Mouse (Mus musculus) hindbrain, embryonic 13.5 days (tissue): ENCODE results near the gene 4932415D10Rik. TPM values are rescaled to one million over a fixed set of nuclear protein-coding genes. Genes with fewer than 3 reads are reported as not detected.

ENCODE experiments used
- polyA plus RNA-seq: library from polyadenylated mRNA; unstranded; fragments of >200 nt; fragmentation: Nextera tagmentation; extraction: Ambion mirVana; gene quantifications from 2 replicates; pipeline ENCODE4 v1.2.1, GENCODE M21; 2015

The 4932415D10Rik gene
- polyA plus RNA-seq, 1 experiment from 2014 or later, result not detected

Other genes with a start within 250 kb of the 4932415D10Rik start
- gene BC024063, start 233.2 kb downstream of the 4932415D10Rik start, polyA plus RNA-seq, result 7.1 and 7.6 TPM in 2 replicates
- 9.1 and 9.6 TPM in 2 replicates for gene AU041133, start 188.6 kb downstream of the 4932415D10Rik start, polyA plus RNA-seq
- 23.2 and 24.6 TPM in 2 replicates for gene Zfp938, start 75.3 kb downstream of the 4932415D10Rik start, polyA plus RNA-seq
- gene Gm4924, start 37.7 kb upstream of the 4932415D10Rik start, polyA plus RNA-seq, result 18.0 and 19.5 TPM in 2 replicates
- not detected in 2 replicates for gene Gm1553, start 176.0 kb upstream of the 4932415D10Rik start, polyA plus RNA-seq